Mouse (Mus musculus) lung, postnatal 0 days (tissue): ENCODE measurements around the gene Cnot2.

ENCODE experiments used
- CTCF ChIP-seq: IDR thresholded peaks from 2 replicates; pipeline ENCODE4 v1.5.1; 2016; ENCODE audit warnings: antibody characterized with exemption, mild to moderate bottlenecking
- EP300 ChIP-seq: IDR thresholded peaks from 2 replicates; pipeline ENCODE4 v1.6.1; 2016; ENCODE audit warnings: antibody characterized with exemption, mild to moderate bottlenecking, control low read depth

DNA sequence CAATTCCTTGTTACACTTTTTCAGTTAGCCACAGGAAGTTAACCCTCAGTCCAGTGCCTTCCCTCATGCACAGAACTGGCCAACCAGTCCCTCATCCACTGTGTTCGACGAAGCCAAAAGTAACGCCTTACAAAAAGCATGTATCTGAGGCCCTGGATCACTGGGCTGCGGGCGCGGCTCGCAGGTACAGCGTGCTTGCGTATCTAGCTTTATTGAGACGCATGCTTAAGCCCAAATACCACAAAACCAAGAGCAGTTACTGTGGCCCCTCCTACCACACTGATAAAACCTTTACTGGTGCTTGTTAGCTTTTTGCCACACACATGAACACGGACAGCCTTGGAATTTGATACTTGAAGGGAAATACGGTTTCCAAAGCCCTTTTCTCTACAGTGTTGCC, 99.4 kb downstream of the Cnot2 start:
- TF ChIP-seq CTCF (no peak), EP300 (no peak)
